Mouse (Mus musculus) limb, embryonic 10.5 days (tissue): ENCODE data around the gene Pilra. TPM values are rescaled to one million over a fixed set of nuclear protein-coding genes. Genes with fewer than 3 reads are reported as not detected.
"Not testable (repeated sequence)": the region's sequence is repeated elsewhere in the genome, so short reads cannot be mapped to it uniquely, and the experiment has no call there.

ENCODE experiments used
- DNase-seq: peaks from one replicate; pipeline ENCODE4 v3.0.0-alpha.2; 2017; ENCODE audit warnings: low spot score
- H3K27ac ChIP-seq: fragments of 300-500 bp; sonication (generic); 2 replicates; pipeline ENCODE4 v1.5.1; 2016; ENCODE audit warnings: mild to moderate bottlenecking
- H3K27me3 ChIP-seq: fragments of 300-500 bp; sonication (generic); 2 replicates; pipeline ENCODE4 v1.6.1; 2016; ENCODE audit warnings: low read depth, mild to moderate bottlenecking; ENCODE audit not compliant: poor library complexity, severe bottlenecking
- H3K36me3 ChIP-seq: fragments of 300-500 bp; sonication (generic); 2 replicates; pipeline ENCODE4 v1.6.1; 2016; ENCODE audit warnings: mild to moderate bottlenecking, moderate library complexity
- H3K4me1 ChIP-seq: fragments of 300-500 bp; sonication (generic); 2 replicates; pipeline ENCODE4 v1.6.1; 2016
- H3K4me3 ChIP-seq: fragments of 300-500 bp; sonication (generic); 2 replicates; pipeline ENCODE4 v1.5.1; 2016; ENCODE audit warnings: mild to moderate bottlenecking, moderate library complexity
- H3K9me3 ChIP-seq: fragments of 300-500 bp; sonication (generic); replicated peaks from 2 replicates; pipeline ENCODE4 v1.6.1; 2016; ENCODE audit warnings: mild to moderate bottlenecking
- WGBS: fragments of 180-500 bp; shearing (Covaris S2); methylation state at CpG from one replicate; pipeline ENCODE4 v1.1.7; 2016; 5-methylcytosine and 5-hydroxymethylcytosine counted together
- polyA plus RNA-seq: library from polyadenylated mRNA; unstranded; fragments of >200 nt; fragmentation: Nextera tagmentation; extraction: Ambion mirVana; gene quantifications from 2 replicates; pipeline ENCODE4 v1.2.1, GENCODE M21; 2016

Gene Pilra
- polyA plus RNA-seq, 1 experiment from 2014 or later: 0.39 TPM

DNA sequence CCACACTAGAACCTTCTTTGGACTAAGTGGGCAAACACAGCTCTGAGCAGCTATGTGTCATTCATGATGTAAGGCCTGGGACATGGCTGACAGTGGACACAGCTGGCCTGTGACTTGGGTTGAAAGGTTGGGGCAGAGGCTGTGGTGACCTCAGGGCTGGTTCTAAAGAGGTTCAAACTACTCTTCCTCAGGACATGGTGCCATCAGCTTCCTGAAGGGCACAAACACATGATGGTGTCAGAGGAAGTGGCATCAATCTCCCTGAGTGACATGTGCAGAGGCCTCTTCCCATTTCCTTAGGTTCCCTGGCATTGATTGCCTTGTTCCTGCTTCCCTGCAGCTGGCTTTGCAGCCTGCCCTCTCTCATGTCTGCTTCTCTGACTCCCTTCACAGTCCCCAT lies 1.0 kb upstream of the Pilra start:
- not testable (repeated sequence) for H3K9me3 ChIP-seq, H3K4me3 ChIP-seq

GRCm38 (mm10) chr5:137836611-137837010 lies 530 bp upstream of the Pilra start:
- H3K4me1 ChIP-seq: no peaks in the 10 kb centered on the region
- no peaks in the 10 kb centered on the region for H3K27me3 ChIP-seq
- no peaks in the 10 kb centered on the region for H3K36me3 ChIP-seq
- no peaks in the 10 kb centered on the region for H3K9me3 ChIP-seq
- no peak overlapping the region for H3K27ac ChIP-seq
- DNase-seq: no peak
- no peak overlapping the region for H3K4me3 ChIP-seq

More for the DNA sequence above, 1.0 kb upstream of the Pilra start:
- not testable (repeated sequence) for H3K27ac ChIP-seq, H3K36me3 ChIP-seq, H3K27me3 ChIP-seq, H3K4me1 ChIP-seq, DNase-seq

GRCm38 (mm10) chr5:137833500-137833899 lies 2.6 kb downstream of the Pilra start:
- H3K27ac ChIP-seq: no peak overlapping the region
- WGBS: 63% methylated on average over 4 of the region's 4 CpGs
- H3K36me3 ChIP-seq: no peaks in the 10 kb centered on the region
- DNase-seq: no peak
- no peaks in the 10 kb centered on the region for H3K27me3 ChIP-seq
- H3K9me3 ChIP-seq: no peaks in the 10 kb centered on the region
- H3K4me3 ChIP-seq: no peak overlapping the region
- no peaks in the 10 kb centered on the region for H3K4me1 ChIP-seq

- no peak for DNase-seq
- Histone ChIP-seq H3K27ac (no peak overlapping the region), H3K36me3 (no peaks in the 10 kb centered on the region), H3K4me3 (no peak overlapping the region), H3K27me3 (no peaks in the 10 kb centered on the region), H3K4me1 (no peaks in the 10 kb centered on the region), H3K9me3 (no peaks in the 10 kb centered on the region)
- WGBS: 81% methylated on average over 6 of the region's 6 CpGs
Measured at GRCm38 (mm10) chr5:137831506-137831905, 4.6 kb downstream of the Pilra start.

DNA sequence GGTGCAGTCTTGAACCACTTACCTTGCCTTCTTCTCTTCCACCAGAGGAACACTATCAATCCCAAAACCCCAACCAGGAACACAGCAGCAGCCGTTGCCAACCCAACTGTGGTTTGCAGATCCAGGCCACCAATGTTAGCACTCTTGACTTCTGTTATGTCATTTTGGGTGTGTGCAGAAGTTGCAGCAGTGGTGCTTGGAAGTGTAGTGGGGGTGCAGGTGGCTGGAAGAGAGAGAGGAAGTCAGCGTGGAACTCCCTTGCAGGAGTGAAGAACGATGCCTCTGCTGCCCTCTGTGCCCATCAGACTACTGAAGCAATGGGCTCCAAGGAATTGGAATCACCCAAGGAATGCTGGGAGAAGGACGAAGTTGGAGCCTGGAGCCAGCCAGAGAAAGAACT lies 5.0 kb downstream of the Pilra start:
- Histone ChIP-seq H3K27me3 (no peaks in the 10 kb centered on the region), H3K9me3 (no peaks in the 10 kb centered on the region), H3K36me3 (no peaks in the 10 kb centered on the region), H3K4me1 (no peaks in the 10 kb centered on the region), H3K4me3 (no peak overlapping the region), H3K27ac (no peak overlapping the region)
- no peak for DNase-seq
- 88% methylated on average over 4 of the region's 4 CpGs for WGBS

DNA sequence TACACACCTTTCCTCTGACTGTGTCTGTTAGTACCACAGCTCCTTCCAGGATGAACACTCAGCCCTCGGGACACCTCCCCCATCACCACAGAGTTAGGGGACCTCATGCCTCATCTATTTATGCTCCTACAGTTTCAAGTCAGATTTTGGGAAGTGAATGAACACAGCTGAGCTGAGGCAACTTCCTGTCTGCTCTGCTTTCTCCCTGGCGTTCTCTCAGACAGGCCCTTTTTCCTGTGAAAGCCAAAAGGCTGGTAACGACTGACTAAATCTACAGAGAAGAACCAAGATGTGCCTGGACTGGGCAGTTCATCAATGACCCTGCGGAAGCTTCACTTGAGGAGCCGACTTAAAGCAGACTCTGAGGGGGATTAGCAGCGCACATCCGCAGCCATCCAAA lies 5.8 kb downstream of the Pilra start:
- Histone ChIP-seq H3K4me3 (no peak overlapping the region), H3K27me3 (no peaks in the 10 kb centered on the region), H3K4me1 (no peaks in the 10 kb centered on the region), H3K36me3 (no peaks in the 10 kb centered on the region), H3K9me3 (no peaks in the 10 kb centered on the region), H3K27ac (no peak overlapping the region)
- DNase-seq: no peak
- WGBS: 89% methylated on average over 7 of the region's 7 CpGs

DNA sequence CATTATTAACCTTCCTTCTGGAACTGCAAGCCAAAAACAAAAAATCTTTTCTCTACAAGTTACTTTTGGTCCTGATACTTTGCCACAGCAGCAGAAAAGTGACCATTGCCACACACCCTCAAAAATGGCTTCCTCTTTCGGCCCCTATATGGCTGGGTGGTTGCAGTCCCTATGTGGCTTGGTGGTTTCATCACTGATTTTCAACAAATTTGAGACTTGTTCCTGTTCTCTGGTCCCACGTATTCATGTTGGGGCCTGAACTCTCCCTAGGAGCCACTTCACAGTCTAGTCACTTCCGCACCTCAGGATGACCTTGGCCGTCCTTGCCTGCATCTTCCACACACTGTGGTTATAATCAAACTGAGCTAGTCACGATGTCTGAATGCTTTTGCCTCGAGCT lies 7.4 kb downstream of the Pilra start:
- Histone ChIP-seq H3K27me3 (no peaks in the 10 kb centered on the region), H3K4me3 (no peak overlapping the region), H3K9me3 (no peaks in the 10 kb centered on the region), H3K27ac (no peak overlapping the region), H3K4me1 (no peaks in the 10 kb centered on the region), H3K36me3 (no peaks in the 10 kb centered on the region)
- no peak for DNase-seq
- 89% methylated on average over 6 of the region's 6 CpGs for WGBS

GRCm38 (mm10) chr5:137826421-137826820 lies 9.7 kb downstream of the Pilra start:
- Histone ChIP-seq H3K4me1 (no peaks in the 10 kb centered on the region), H3K9me3 (no peaks in the 10 kb centered on the region), H3K27ac (no peak overlapping the region), H3K4me3 (no peak overlapping the region), H3K27me3 (no peaks in the 10 kb centered on the region), H3K36me3 (no peaks in the 10 kb centered on the region)
- DNase-seq: no peak
- 61% methylated on average over 7 of the region's 7 CpGs for WGBS

DNA sequence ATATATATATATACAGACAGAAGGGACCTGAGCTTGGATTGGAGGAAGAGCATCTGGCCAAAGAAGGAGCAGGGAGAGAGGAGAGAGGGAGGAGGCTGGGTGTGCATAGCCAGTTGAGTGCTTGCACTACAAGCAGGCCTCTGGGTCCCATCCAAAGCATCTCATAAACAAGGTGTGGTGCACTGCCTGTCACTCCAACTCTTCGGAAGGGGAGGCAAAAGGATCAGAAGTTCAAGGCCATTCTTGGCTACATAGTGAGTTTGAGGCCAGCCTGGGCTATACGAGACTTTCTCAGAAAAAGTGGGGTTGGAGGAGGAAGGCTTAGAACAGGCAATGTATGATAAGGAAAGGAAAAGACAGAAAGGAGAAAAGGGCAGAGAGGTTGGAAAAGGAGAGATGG lies 10.1 kb downstream of the Pilra start:
- WGBS: 80% methylated on average over 2 of the region's 2 CpGs
- H3K27ac ChIP-seq: no peak overlapping the region
- no peaks in the 10 kb centered on the region for H3K4me1 ChIP-seq
- H3K27me3 ChIP-seq: no peaks in the 10 kb centered on the region
- H3K4me3 ChIP-seq: no peak overlapping the region
- H3K9me3 ChIP-seq: no peaks in the 10 kb centered on the region
- DNase-seq: no peak
- no peaks in the 10 kb centered on the region for H3K36me3 ChIP-seq

- H3K36me3 ChIP-seq: no peaks in the 10 kb centered on the region
- no peaks in the 10 kb centered on the region for H3K9me3 ChIP-seq
- H3K4me1 ChIP-seq: no peaks in the 10 kb centered on the region
- no peak overlapping the region for H3K4me3 ChIP-seq
- no peak for DNase-seq
- 95% methylated on average over 3 of the region's 3 CpGs for WGBS
- H3K27ac ChIP-seq: no peak overlapping the region
- H3K27me3 ChIP-seq: no peaks in the 10 kb centered on the region
Measured at GRCm38 (mm10) chr5:137825030-137825429, 11.1 kb downstream of the Pilra start.

GRCm38 (mm10) chr5:137823455-137824045 lies 12.5 kb downstream of the Pilra start:
- Histone ChIP-seq H3K36me3 (no peaks in the 10 kb centered on the region), H3K27me3 (no peaks in the 10 kb centered on the region), H3K27ac (no peak overlapping the region), H3K9me3 (no peaks in the 10 kb centered on the region), H3K4me3 (no peak overlapping the region), H3K4me1 (no peaks in the 10 kb centered on the region)
- WGBS: 90% methylated on average over 6 of the region's 6 CpGs
- no peak for DNase-seq

GRCm38 (mm10) chr5:137822602-137823001 lies 13.5 kb downstream of the Pilra start:
- H3K9me3 ChIP-seq: no peaks in the 10 kb centered on the region
- 97% methylated on average over 1 of the region's 1 CpGs for whole genome bisulfite sequencing
- no peak for DNase-seq
- H3K4me3 ChIP-seq: no peak overlapping the region
- no peak overlapping the region for H3K27ac ChIP-seq
- no peaks in the 10 kb centered on the region for H3K36me3 ChIP-seq
- no peaks in the 10 kb centered on the region for H3K4me1 ChIP-seq
- no peaks in the 10 kb centered on the region for H3K27me3 ChIP-seq

- 77% methylated on average over 4 of the region's 4 CpGs for WGBS
- DNase-seq: no peak
- Histone ChIP-seq H3K4me3 (no peak overlapping the region), H3K27me3 (no peaks in the 10 kb centered on the region), H3K4me1 (no peaks in the 10 kb centered on the region), H3K36me3 (no peaks in the 10 kb centered on the region), H3K27ac (no peak overlapping the region), H3K9me3 (no peaks in the 10 kb centered on the region)
Measured at GRCm38 (mm10) chr5:137822126-137822525, 14.0 kb downstream of the Pilra start.

GRCm38 (mm10) chr5:137817466-137818222 lies 18.4 kb downstream of the Pilra start:
- H3K27ac ChIP-seq: no peak overlapping the region
- 74% methylated on average over 4 of the region's 4 CpGs for WGBS
- H3K4me3 ChIP-seq: no peak overlapping the region
- H3K27me3 ChIP-seq: no peaks in the 10 kb centered on the region
- no peaks in the 10 kb centered on the region for H3K36me3 ChIP-seq
- H3K4me1 ChIP-seq: no peaks in the 10 kb centered on the region
- no peaks in the 10 kb centered on the region for H3K9me3 ChIP-seq
- no peak for DNase-seq
